22 mouse cellular contexts compared by ENCODE assay signal in the genomic region with DNA sequence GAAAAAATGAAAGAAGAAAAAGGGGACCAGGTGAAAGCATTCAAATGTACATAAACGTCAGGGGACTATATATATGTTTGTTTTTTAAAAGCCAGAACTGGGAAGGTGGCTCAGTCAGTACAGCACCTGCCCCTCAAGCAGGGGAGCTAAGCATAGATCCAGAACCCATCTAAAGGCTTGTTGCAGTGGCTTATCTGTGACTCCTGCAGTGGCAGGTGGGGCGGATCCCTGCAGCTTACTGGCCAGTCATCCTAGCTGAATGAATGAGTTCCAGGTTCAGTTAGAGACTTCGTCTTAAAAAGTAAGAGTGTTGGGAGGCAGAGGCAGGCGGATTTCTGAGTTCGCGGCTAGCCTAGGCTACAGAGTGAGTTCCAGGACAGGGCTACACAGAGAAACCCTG. TPM values are rescaled to one million over a fixed set of nuclear protein-coding genes. Genes with fewer than 3 reads are reported as not detected.
A peak's percentile ranks its signal among the peaks of the same experiment; 100 is the strongest.
DNase-seq lines count a peak whose midpoint lies in the region; ATAC-seq and TF ChIP-seq lines count a peak whose summit lies in the region.
"Had no signal": no experiment of that assay in that cellular context is flagged by ENCODE, and none has a peak within 500 bp of the region (broad histone marks: within the 10 kb centered on the region; RNA-seq: fewer than 3 reads in every experiment).

No protein-coding gene starts in this region.

- no peaks in the 10 kb centered on the region for H3K36me3 ChIP-seq in liver, embryonic 12.5 days
- H3K36me3 ChIP-seq in liver, embryonic 14.5 days (replicated peaks; ENCODE audit: control insufficient read depth, insufficient read depth, low read depth), result no peaks in the 10 kb centered on the region
- H3K36me3 ChIP-seq in kidney, embryonic 16.5 days (ENCODE audit: insufficient read depth, low read length), result no peaks in the 10 kb centered on the region
- H3K36me3 ChIP-seq: embryonic facial prominence, embryonic 10.5 days; embryonic facial prominence, embryonic 12.5 days; forebrain, embryonic 15.5 days had no signal

- intact Hi-C loops in heart, postnatal 25 days (cut with DNase I), result no loop called here

- no peaks in the 10 kb centered on the region for H3K27me3 ChIP-seq in liver, embryonic 12.5 days (replicated peaks)
- H3K27me3 ChIP-seq in liver, embryonic 14.5 days (ENCODE audit: control insufficient read depth, insufficient read depth, low read length), result no peaks in the 10 kb centered on the region
- H3K27me3 ChIP-seq in kidney, embryonic 16.5 days (ENCODE audit: insufficient read depth, low read length), result no peaks in the 10 kb centered on the region
- H3K27me3 ChIP-seq: embryonic facial prominence, embryonic 12.5 days; forebrain, embryonic 13.5 days; forebrain, embryonic 15.5 days had no signal

- no peak overlapping the region for H3K27ac ChIP-seq in liver, embryonic 12.5 days
- no peak overlapping the region for H3K27ac ChIP-seq in liver, embryonic 14.5 days
- H3K27ac ChIP-seq in kidney, embryonic 16.5 days (ENCODE audit: low read length), result no peak overlapping the region
- H3K27ac ChIP-seq: embryonic facial prominence, embryonic 10.5 days; embryonic facial prominence, embryonic 12.5 days; forebrain, embryonic 13.5 days; forebrain, embryonic 15.5 days had no signal

- H3K4me2 ChIP-seq in liver, embryonic 12.5 days, result peak overlapping the region; percentile 8; the same call in 1 of the 2 replicates
- no peak overlapping the region for H3K4me2 ChIP-seq in liver, embryonic 14.5 days (ENCODE audit: low read depth)
- no peak overlapping the region for H3K4me2 ChIP-seq in kidney, embryonic 16.5 days (replicated peaks; ENCODE audit: low read depth, low read length)
- H3K4me2 ChIP-seq: embryonic facial prominence, embryonic 12.5 days; forebrain, embryonic 13.5 days; forebrain, embryonic 15.5 days had no signal

- H3K9ac ChIP-seq in liver, embryonic 12.5 days, result no peak overlapping the region
- no peak overlapping the region for H3K9ac ChIP-seq in liver, embryonic 14.5 days (replicated peaks)
- H3K9ac ChIP-seq in kidney, embryonic 16.5 days (replicated peaks; ENCODE audit: low read length), result no peak overlapping the region
- H3K9ac ChIP-seq: embryonic facial prominence, embryonic 12.5 days; forebrain, embryonic 13.5 days; forebrain, embryonic 15.5 days had no signal

- ATAC-seq in liver, embryonic 12.5 days, result peak; percentile 63; the same call in 1 of the 2 replicates
- ATAC-seq in liver, embryonic 14.5 days (ENCODE audit: insufficient read depth), result peak; percentile 24; the same call in 1 of the 2 replicates
- no peak for ATAC-seq in kidney, embryonic 16.5 days (ENCODE audit: low FRiP score, low TSS enrichment)
- no peak for ATAC-seq in CD4-positive, CD25-positive, alpha-beta regulatory T cell, adult 4 months
- ATAC-seq: forebrain, embryonic 13.5 days; forebrain, embryonic 15.5 days had no signal

- peaks cover 21% of the 10 kb centered on the region for H3K4me1 ChIP-seq in liver, embryonic 12.5 days
- H3K4me1 ChIP-seq in liver, embryonic 14.5 days (replicated peaks; ENCODE audit: control insufficient read depth in 2 of 2, insufficient read depth in 2 of 2, low read length in 1 of 2), result peaks cover 2 to 8% of the 10 kb centered on the region in 2 experiments; a peak in 3 of 4 replicates
- H3K4me1 ChIP-seq in kidney, embryonic 16.5 days (ENCODE audit: insufficient read depth, low read length), result peaks cover 8% of the 10 kb centered on the region; the same call in 1 of the 2 replicates
- H3K4me1 ChIP-seq: embryonic facial prominence, embryonic 10.5 days; embryonic facial prominence, embryonic 12.5 days had no signal

- no peak for TF ChIP-seq EP300 in liver, embryonic 14.5 days (IDR thresholded peaks at IDR 0.05; ENCODE audit: low read depth)

- H3K9me3 ChIP-seq in liver, embryonic 12.5 days (replicated peaks), result no peaks in the 10 kb centered on the region
- H3K9me3 ChIP-seq in liver, embryonic 14.5 days (ENCODE audit: control insufficient read depth, low read length), result no peaks in the 10 kb centered on the region
- H3K9me3 ChIP-seq in kidney, embryonic 16.5 days (ENCODE audit: low read length), result no peaks in the 10 kb centered on the region
- H3K9me3 ChIP-seq: embryonic facial prominence, embryonic 10.5 days; embryonic facial prominence, embryonic 12.5 days; forebrain, embryonic 13.5 days; forebrain, embryonic 15.5 days had no signal

- TF ChIP-seq CTCF in liver, embryonic 14.5 days (IDR thresholded peaks at IDR 0.05; ENCODE audit: low read depth), result no peak

- no peak overlapping the region for H3K4me3 ChIP-seq in liver, embryonic 12.5 days
- H3K4me3 ChIP-seq in liver, embryonic 14.5 days (ENCODE audit: insufficient read depth in 1 of 2, low read depth in 2 of 2, low read length in 2 of 2), result no peak overlapping the region
- H3K4me3 ChIP-seq in kidney, embryonic 16.5 days (ENCODE audit: low read length), result no peak overlapping the region
- H3K4me3 ChIP-seq: embryonic facial prominence, embryonic 10.5 days; embryonic facial prominence, embryonic 12.5 days; forebrain, embryonic 13.5 days; forebrain, embryonic 15.5 days had no signal

- 72% methylated on average over 6 of the region's 6 CpGs for WGBS in liver, embryonic 12.5 days (ENCODE audit: insufficient replicate concordance)
- 66% methylated on average over 6 of the region's 6 CpGs for WGBS in liver, embryonic 14.5 days (ENCODE audit: insufficient replicate concordance)
- WGBS in kidney, embryonic 16.5 days, result 91% methylated on average over 6 of the region's 6 CpGs

- DNase-seq in heart, adult 11 months, result peak; percentile 21
- DNase-seq in heart, postnatal 25 days (ENCODE audit: low spot score), result no peak
- DNase-seq in c-Kit-positive CD71-positive TER-119-negative erythroid progenitor cells, embryonic 14.5 days (ENCODE audit: low read depth), result peak; percentile 23
- no peak for DNase-seq in liver, embryonic 14.5 days (ENCODE audit: low read depth in 3 of 3, low spot score in 3 of 3)
- no peak for DNase-seq in spleen, postnatal 36 days (ENCODE audit: low spot score in 2 of 2)
- DNase-seq: adrenal gland, adult 2 months; adrenal gland, postnatal 10 days; adrenal gland, postnatal 25 days; B cell, adult 2 months; cerebellum, adult 11-12 months; cerebellum, adult 2 months; cerebellum, adult 9-10 months; cerebellum, postnatal 10 days; cerebellum, postnatal 25 days had no signal

RNA-seq across cellular contexts. Expression of a gene that starts 3.3 kb away (rescaled TPM):
- total RNA-seq in heart, postnatal 25 days (2021), result 10 to 100 TPM; 35.0 to 37.1 TPM
- polyA plus RNA-seq in liver, embryonic 12.5 days (2016; fragmentation: Nextera tagmentation; extraction: Ambion mirVana), result 11.6 and 12.4 TPM in 2 replicates
- 2.6 and 3.8 TPM in 2 replicates for polyA plus RNA-seq in liver, embryonic 14.5 days (2012; rRNA removed)
- polyA plus RNA-seq in liver, embryonic 14.5 days (2014; fragmentation: Nextera tagmentation; extraction: Ambion mirVana), result 8.8 and 9.4 TPM in 2 replicates
- polyA plus RNA-seq in kidney, embryonic 16.5 days (2015; fragmentation: Nextera tagmentation; extraction: Ambion mirVana), result 13.5 and 13.6 TPM in 2 replicates
- 10 to 100 TPM; 10.3 to 13.4 TPM for polyA plus RNA-seq in CD4-positive, CD25-positive, alpha-beta regulatory T cell, adult 4 months (2017; shearing (Covaris generic))

RNA-seq across cellular contexts. Expression of a gene that starts 35.4 kb away (rescaled TPM):
- 10 to 100 TPM; 27.8 to 35.5 TPM for total RNA-seq in heart, postnatal 25 days (2021)
- polyA plus RNA-seq in liver, embryonic 12.5 days (2016; fragmentation: Nextera tagmentation; extraction: Ambion mirVana), result 59.2 and 59.4 TPM in 2 replicates
- 44.2 and 50.6 TPM in 2 replicates for polyA plus RNA-seq in liver, embryonic 14.5 days (2012; rRNA removed)
- 29.0 and 34.5 TPM in 2 replicates for polyA plus RNA-seq in liver, embryonic 14.5 days (2014; fragmentation: Nextera tagmentation; extraction: Ambion mirVana)
- polyA plus RNA-seq in kidney, embryonic 16.5 days (2015; fragmentation: Nextera tagmentation; extraction: Ambion mirVana), result 129 and 154 TPM in 2 replicates
- polyA plus RNA-seq in CD4-positive, CD25-positive, alpha-beta regulatory T cell, adult 4 months (2017; shearing (Covaris generic)), result 100 to 1,000 TPM; 219 to 256 TPM

RNA-seq across cellular contexts. Expression of a gene that starts 48.3 kb away (rescaled TPM):
- 1 to 10 TPM in 1 of 2 experiments, under 1 TPM in 1; 0.89 to 1.1 TPM for total RNA-seq in heart, postnatal 25 days (2021)
- 0.31 and 0.36 TPM in 2 replicates for polyA plus RNA-seq in liver, embryonic 12.5 days (2016; fragmentation: Nextera tagmentation; extraction: Ambion mirVana)
- 0.07 and 0.09 TPM in 2 replicates for polyA plus RNA-seq in liver, embryonic 14.5 days (2012; rRNA removed)
- polyA plus RNA-seq in liver, embryonic 14.5 days (2014; fragmentation: Nextera tagmentation; extraction: Ambion mirVana), result 0.11 TPM in 1 of 2 replicates, not detected in the other
- 3.2 and 3.7 TPM in 2 replicates for polyA plus RNA-seq in kidney, embryonic 16.5 days (2015; fragmentation: Nextera tagmentation; extraction: Ambion mirVana)
- polyA plus RNA-seq in CD4-positive, CD25-positive, alpha-beta regulatory T cell, adult 4 months (2017; shearing (Covaris generic)), result not detected
- total RNA-seq: MEL had no signal

Comparison
In these comparisons a context has a peak if more than half of its experiments do, and no peak if none do; other contexts are left out.
1. DNase-seq: peak in heart, adult 11 months (single experiment) and c-Kit-positive CD71-positive TER-119-negative erythroid progenitor cells, embryonic 14.5 days (single experiment); none in heart, postnatal 25 days (single experiment), liver, embryonic 14.5 days (0 of 3) and spleen, postnatal 36 days (0 of 2).
2. ATAC-seq: peak in liver, embryonic 12.5 days (single experiment) and liver, embryonic 14.5 days (single experiment); none in kidney, embryonic 16.5 days (single experiment) and CD4-positive, CD25-positive, alpha-beta regulatory T cell, adult 4 months (single experiment).